Mouse (Mus musculus) heart, embryonic 15.5 days (tissue): ENCODE results near the gene Bcar1. TPM values are rescaled to one million over a fixed set of nuclear protein-coding genes. Genes with fewer than 3 reads are reported as not detected.
A peak's percentile ranks its signal among the peaks of the same experiment; 100 is the strongest.

ENCODE experiments used
- ATAC-seq: fragments of 200-750 bp; cut with Nextera tagmentation; replicated peaks from 2 replicates; pipeline ENCODE4 v1.8.0; 2017; ENCODE audit warnings: low read depth, moderate TSS enrichment; ENCODE audit not compliant: insufficient number of reproducible peaks, insufficient read depth, low FRiP score
- H3K27ac ChIP-seq: fragments of 300-500 bp; sonication (generic); 2 replicates; pipeline ENCODE4 v1.5.1; 2015; ENCODE audit warnings: mild to moderate bottlenecking, inconsistent platforms
- H3K27me3 ChIP-seq: fragments of 300-500 bp; sonication (generic); 2 replicates; pipeline ENCODE4 v1.6.1; 2015; ENCODE audit warnings: inconsistent platforms
- H3K36me3 ChIP-seq: fragments of 300-500 bp; sonication (generic); 2 replicates; pipeline ENCODE4 v1.6.1; 2015; ENCODE audit warnings: mild to moderate bottlenecking, inconsistent platforms
- H3K4me1 ChIP-seq: fragments of 300-500 bp; sonication (generic); replicated peaks from 2 replicates; pipeline ENCODE4 v1.6.1; 2015; ENCODE audit warnings: inconsistent platforms
- H3K4me2 ChIP-seq: fragments of 300-500 bp; sonication (generic); 2 replicates; pipeline ENCODE4 v1.6.1; 2015; ENCODE audit warnings: inconsistent platforms, mild to moderate bottlenecking, moderate library complexity
- H3K4me3 ChIP-seq: fragments of 300-500 bp; sonication (generic); 2 replicates; pipeline ENCODE4 v1.5.1; 2015; ENCODE audit warnings: mild to moderate bottlenecking, inconsistent platforms
- H3K9ac ChIP-seq: fragments of 300-500 bp; sonication (generic); 2 replicates; pipeline ENCODE4 v1.6.1; 2015; ENCODE audit warnings: mild to moderate bottlenecking, inconsistent platforms
- H3K9me3 ChIP-seq: fragments of 300-500 bp; sonication (generic); replicated peaks from 2 replicates; pipeline ENCODE4 v1.6.1; 2016; ENCODE audit warnings: inconsistent platforms
- WGBS: fragments of 180-500 bp; shearing (Covaris S2); methylation state at CpG from one replicate; pipeline ENCODE4 v1.1.7; 2015; ENCODE audit warnings: mixed read lengths; 5-methylcytosine and 5-hydroxymethylcytosine counted together
- polyA plus RNA-seq: library from polyadenylated mRNA; unstranded; fragments of >200 nt; fragmentation: Nextera tagmentation; extraction: Ambion mirVana; gene quantifications from 2 replicates; pipeline ENCODE4 v1.2.1, GENCODE M21; 2015

Bcar1 gene
- polyA plus RNA-seq, 1 experiment from 2014 or later: 40.1 TPM

DNA sequence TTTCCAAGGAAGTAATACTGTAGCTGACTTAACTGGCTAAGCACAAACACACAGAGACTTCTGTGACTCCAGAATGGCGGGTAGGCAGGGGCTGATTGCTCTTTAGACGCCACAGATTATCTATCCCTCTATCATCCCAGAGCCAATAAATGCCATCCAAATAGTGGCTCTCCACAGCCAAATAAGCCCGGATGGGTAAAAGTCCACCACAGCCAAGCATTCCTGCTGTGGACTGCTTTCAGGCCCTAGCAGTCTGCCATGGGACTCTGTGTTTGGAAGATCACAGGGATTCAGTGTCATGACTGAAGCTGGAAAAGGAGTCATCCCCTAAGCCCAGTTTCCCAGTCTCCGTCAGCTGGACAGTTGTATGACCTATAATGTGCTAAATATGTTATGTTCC lies 16.1 kb downstream of the Bcar1 start:
- H3K36me3 ChIP-seq: no peaks in the 10 kb centered on the region
- H3K9ac ChIP-seq: no peak overlapping the region; the same call in 1 of the 2 replicates
- ATAC-seq: no peak
- no peak overlapping the region; the same call in 1 of the 2 replicates for H3K4me2 ChIP-seq
- no peak overlapping the region for H3K4me3 ChIP-seq
- no peaks in the 10 kb centered on the region for H3K27me3 ChIP-seq
- peaks cover 78% of the 10 kb centered on the region for H3K4me1 ChIP-seq
- H3K27ac ChIP-seq: peak overlapping the region; percentile 92
- H3K9me3 ChIP-seq: no peaks in the 10 kb centered on the region
- 66% methylated on average over 4 of the region's 4 CpGs for WGBS

DNA sequence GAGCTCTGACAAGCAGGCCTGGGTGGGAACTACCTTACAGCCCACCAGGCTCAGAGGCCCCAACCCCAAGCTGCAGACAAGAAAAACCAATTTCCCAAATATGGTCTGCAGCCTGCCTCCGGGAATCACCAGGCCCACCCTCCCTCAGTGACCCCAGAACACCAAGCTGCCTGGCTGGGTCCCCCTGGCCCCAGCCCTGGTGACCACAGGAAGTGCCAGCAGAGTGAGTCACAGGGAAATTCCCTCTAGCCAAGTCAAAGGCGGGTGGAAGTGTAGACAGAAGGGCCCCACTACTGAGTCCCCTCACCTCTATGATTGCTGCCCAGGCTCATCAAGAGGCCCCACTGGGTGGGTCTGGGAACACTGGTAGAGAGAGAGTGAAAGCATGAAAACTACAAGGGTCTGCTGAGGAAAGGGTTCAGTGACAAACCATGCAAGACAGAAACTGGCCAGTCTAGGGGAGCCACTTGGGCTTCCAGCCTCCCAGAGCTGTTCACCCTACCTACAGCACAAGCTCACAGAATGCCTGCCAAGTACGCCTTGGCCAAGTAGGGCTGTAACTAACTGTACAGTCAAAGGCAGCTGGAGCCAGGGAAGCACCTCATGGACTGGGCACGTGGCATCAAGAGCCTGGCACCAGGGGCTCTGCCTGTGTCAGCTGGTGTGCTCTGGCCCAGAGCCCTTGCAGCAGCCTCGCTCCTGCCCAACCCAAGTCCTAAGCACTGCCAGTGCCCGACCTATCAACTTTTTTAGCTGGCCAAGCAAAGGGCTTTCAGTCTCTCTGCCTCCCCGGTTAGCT lies 17.3 kb downstream of the Bcar1 start:
- H3K27ac ChIP-seq: peak overlapping the region; percentile 92
- no peaks in the 10 kb centered on the region for H3K27me3 ChIP-seq
- H3K4me3 ChIP-seq: no peak overlapping the region
- H3K9me3 ChIP-seq: no peaks in the 10 kb centered on the region
- 21% methylated on average over 7 of the region's 7 CpGs for WGBS
- H3K36me3 ChIP-seq: no peaks in the 10 kb centered on the region
- peak overlapping the region; percentile 43 for H3K4me2 ChIP-seq
- H3K4me1 ChIP-seq: peaks cover 73% of the 10 kb centered on the region
- ATAC-seq: peak; percentile 86
- peak overlapping the region; percentile 43; the same call in 1 of the 2 replicates for H3K9ac ChIP-seq

DNA sequence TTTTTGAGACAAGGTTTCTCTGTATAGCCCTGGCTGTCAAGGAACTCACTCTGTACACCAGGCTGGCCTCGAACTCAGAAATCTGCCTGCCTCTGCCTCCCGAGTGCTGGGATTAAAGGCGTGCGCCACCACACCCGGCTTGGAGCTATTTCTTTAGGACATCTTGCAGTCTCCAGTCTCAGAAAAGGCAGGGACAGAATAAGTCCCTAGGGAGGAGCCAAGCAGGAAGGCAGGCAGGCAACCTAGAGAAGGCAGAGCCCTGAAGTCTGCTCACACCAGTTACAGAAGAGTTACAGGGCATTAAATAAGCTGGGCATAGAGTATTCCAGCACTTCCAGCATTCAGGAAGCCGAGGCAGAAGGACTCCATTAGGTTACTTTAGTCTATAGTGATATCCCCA lies 18.3 kb downstream of the Bcar1 start:
- WGBS: 87% methylated on average over 6 of the region's 6 CpGs

DNA sequence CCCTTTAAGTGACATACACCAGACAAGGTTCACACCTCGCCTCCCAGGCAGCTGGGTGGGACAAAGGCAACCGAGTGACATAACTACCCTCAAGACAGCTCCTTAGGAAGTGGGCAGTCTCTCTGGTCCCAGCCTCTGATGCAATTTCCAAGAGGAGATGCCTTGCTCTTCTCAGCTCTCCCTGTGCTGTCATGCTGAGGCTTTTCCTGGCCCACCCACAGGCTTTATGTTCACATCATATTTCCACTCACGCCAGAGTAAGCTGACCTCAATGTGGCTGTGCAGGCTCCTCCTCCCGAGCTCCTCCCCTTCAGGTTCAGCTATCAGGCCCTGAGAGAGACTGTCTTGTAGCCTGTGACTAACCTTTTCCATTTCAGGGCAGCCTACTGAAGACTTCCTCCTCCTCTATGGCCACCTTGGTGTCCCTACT lies 23.5 kb downstream of the Bcar1 start:
- no peak overlapping the region for H3K4me3 ChIP-seq
- peaks cover 73% of the 10 kb centered on the region for H3K4me1 ChIP-seq
- no peaks in the 10 kb centered on the region for H3K27me3 ChIP-seq
- ATAC-seq: no peak
- H3K4me2 ChIP-seq: no peak overlapping the region
- no peaks in the 10 kb centered on the region for H3K9me3 ChIP-seq
- peak overlapping the region; percentile 8 for H3K27ac ChIP-seq
- 36% methylated on average over 4 of the region's 4 CpGs for WGBS
- H3K36me3 ChIP-seq: peaks cover 22% of the 10 kb centered on the region
- no peak overlapping the region for H3K9ac ChIP-seq

More for the DNA sequence above, 18.3 kb downstream of the Bcar1 start:
- no peak overlapping the region for H3K4me2 ChIP-seq
- H3K27ac ChIP-seq: peak overlapping the region; percentile 36
- H3K4me1 ChIP-seq: peaks cover 72% of the 10 kb centered on the region
- H3K4me3 ChIP-seq: no peak overlapping the region
- no peak overlapping the region for H3K9ac ChIP-seq
- H3K36me3 ChIP-seq: peaks cover 7% of the 10 kb centered on the region
- ATAC-seq: no peak
- no peaks in the 10 kb centered on the region for H3K9me3 ChIP-seq
- no peaks in the 10 kb centered on the region for H3K27me3 ChIP-seq

DNA sequence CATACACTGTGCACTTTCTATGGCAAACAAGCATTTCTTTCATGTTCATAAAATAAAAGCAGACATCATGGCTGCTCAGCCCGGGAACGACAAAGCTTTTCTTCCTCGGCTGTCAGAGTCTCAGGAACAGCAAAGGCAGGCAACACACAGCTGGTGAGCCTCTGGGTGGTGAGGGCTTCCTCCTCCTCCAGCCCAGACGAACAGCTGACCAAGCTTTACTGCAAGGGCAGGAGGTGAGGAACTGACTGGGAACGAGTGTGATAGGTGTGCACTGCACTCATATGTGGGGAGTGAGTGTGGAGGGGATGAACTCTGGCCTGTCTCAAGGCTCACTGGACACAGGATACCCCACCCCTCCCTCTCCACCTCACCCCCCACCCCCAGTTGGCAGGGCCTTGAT lies 24.7 kb downstream of the Bcar1 start:
- Histone ChIP-seq H3K27ac (peak overlapping the region; percentile 99), H3K9me3 (no peaks in the 10 kb centered on the region), H3K36me3 (peaks cover 34% of the 10 kb centered on the region), H3K4me3 (no peak overlapping the region), H3K4me2 (no peak overlapping the region), H3K4me1 (peaks cover 66% of the 10 kb centered on the region), H3K9ac (no peak overlapping the region), H3K27me3 (no peaks in the 10 kb centered on the region)
- WGBS: 46% methylated on average over 5 of the region's 5 CpGs
- ATAC-seq: no peak

DNA sequence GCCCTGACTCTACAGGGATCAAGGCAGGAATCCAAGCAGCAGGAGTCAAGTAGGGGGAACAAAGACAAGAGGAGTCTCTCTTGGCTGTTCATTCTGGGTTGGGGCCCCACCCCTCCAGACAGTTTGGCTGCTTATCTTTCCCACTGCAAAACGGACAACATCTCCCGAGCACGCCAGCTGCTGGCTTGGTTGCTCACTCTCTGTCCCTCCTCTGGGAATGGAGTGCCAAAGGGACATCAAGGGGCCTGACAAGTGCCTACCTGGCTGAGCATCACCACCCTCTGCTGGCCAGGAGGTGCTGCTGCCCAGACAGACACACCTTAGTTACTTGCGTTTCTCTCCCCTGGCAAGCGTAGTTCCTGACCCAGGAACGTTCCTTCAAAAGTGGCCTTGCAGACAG lies 25.7 kb downstream of the Bcar1 start:
- H3K9ac ChIP-seq: peak overlapping the region; percentile 57; the same call in 1 of the 2 replicates
- peak overlapping the region; percentile 51 for H3K4me2 ChIP-seq
- 15% methylated on average over 6 of the region's 6 CpGs for WGBS
- ATAC-seq: no peak
- H3K4me3 ChIP-seq: no peak overlapping the region
- no peaks in the 10 kb centered on the region for H3K27me3 ChIP-seq
- no peaks in the 10 kb centered on the region for H3K9me3 ChIP-seq
- peak overlapping the region; percentile 99 for H3K27ac ChIP-seq
- peaks cover 45% of the 10 kb centered on the region for H3K36me3 ChIP-seq
- H3K4me1 ChIP-seq: peaks cover 64% of the 10 kb centered on the region

DNA sequence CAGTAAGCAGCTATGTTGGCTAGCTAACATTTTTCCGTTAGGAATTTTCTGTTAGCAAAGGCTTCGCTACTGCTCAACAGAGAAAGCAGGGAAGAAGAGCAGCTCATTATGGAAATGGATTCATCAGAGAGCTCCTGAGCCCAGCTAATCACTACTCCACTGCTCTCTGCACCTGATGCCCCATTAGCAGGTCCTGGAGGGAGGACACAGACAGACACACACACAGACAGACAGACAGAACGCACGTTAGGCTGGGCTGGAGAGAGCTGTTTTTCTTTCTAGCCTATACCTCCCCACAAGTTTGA lies 26.2 kb downstream of the Bcar1 start:
- Histone ChIP-seq H3K27me3 (no peaks in the 10 kb centered on the region), H3K4me2 (peak overlapping the region; percentile 51), H3K9me3 (no peaks in the 10 kb centered on the region), H3K4me3 (0 out of 2 replicates have a peak overlapping the region, but pooled peaks have one; percentile 5), H3K9ac (peak overlapping the region; percentile 57), H3K4me1 (peaks cover 68% of the 10 kb centered on the region), H3K27ac (peak overlapping the region; percentile 99), H3K36me3 (peaks cover 49% of the 10 kb centered on the region)
- 29% methylated on average over 4 of the region's 4 CpGs for WGBS
- no peak for ATAC-seq

DNA sequence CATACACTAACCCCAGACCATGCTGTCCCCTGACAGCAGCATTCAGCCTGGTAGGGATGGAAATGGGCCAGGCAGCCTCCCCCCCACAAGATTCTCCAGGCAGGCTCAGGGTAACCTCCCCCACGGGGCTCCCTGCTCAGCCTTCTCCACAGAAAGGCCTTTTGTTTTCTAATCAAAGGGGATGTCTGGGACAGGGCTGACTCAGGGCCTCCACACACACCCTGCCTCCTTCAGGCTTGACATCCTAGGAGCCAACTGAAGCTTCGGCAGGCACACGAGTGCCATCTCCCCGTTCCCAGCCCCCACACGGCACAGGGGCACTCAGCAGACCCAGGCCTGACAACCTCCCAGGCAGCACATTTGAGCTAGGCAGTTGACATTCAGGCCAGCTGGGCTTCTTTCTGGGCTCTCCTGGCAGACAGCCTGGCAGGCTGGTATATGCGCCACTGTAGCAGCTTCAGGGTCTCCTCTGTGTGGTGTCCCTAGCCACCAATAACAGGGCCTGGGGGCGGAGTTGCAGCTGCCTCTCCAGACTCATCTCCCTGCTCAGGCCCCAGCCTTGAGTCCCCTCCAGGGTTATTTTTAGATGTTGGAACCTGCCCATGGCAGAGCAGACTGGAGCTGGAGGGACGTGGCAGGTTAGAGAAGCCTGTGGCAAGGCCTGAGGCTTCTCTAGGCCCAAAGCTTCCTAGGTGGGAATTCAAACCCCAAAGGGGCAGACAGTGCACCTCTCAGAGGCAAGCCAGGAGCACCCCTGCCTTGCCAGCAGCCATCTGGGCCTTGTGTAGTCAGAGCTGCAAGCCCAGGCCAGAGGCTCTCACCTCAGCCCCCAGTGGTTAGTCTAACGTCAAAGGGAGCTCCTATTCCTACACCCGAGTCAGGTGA lies 26.8 kb downstream of the Bcar1 start:
- H3K27me3 ChIP-seq: no peaks in the 10 kb centered on the region
- WGBS: 19% methylated on average over 10 of the region's 10 CpGs
- H3K36me3 ChIP-seq: peaks cover 55% of the 10 kb centered on the region
- no peaks in the 10 kb centered on the region for H3K9me3 ChIP-seq
- peak overlapping the region; percentile 51 for H3K4me2 ChIP-seq
- H3K27ac ChIP-seq: peak overlapping the region; percentile 99
- peaks cover 68% of the 10 kb centered on the region for H3K4me1 ChIP-seq
- 0 out of 2 replicates have a peak overlapping the region, but pooled peaks have one; percentile 6 for H3K4me3 ChIP-seq
- H3K9ac ChIP-seq: peak overlapping the region; percentile 57
- peak; percentile 85 for ATAC-seq

DNA sequence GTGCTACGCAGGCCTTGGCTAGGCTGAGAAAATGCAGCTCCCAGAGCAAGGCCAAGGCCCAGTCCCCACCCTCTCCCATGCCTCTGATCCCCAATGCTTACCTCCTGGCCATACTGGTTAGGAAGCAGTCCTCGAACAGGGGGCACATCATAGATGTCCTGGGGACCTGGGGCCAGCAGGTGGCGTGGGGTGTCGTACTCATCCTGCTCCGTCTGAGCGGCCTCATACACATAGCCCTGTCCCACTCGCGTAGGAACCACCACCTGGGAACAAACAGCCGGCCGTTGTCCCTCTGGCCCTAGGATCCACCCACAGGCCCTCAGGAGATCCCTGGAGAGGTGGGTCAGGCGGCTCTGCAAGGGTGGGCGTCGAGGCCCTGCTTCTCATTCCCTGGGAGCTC lies 28.1 kb downstream of the Bcar1 start:
- peaks cover 63% of the 10 kb centered on the region for H3K36me3 ChIP-seq
- no peak overlapping the region for H3K4me2 ChIP-seq
- no peak overlapping the region for H3K9ac ChIP-seq
- H3K9me3 ChIP-seq: no peaks in the 10 kb centered on the region
- H3K4me3 ChIP-seq: no peak overlapping the region
- no peak for ATAC-seq
- 77% methylated on average over 13 of the region's 13 CpGs for WGBS
- H3K4me1 ChIP-seq: peaks cover 60% of the 10 kb centered on the region
- H3K27ac ChIP-seq: peak overlapping the region; percentile 99
- H3K27me3 ChIP-seq: no peaks in the 10 kb centered on the region

DNA sequence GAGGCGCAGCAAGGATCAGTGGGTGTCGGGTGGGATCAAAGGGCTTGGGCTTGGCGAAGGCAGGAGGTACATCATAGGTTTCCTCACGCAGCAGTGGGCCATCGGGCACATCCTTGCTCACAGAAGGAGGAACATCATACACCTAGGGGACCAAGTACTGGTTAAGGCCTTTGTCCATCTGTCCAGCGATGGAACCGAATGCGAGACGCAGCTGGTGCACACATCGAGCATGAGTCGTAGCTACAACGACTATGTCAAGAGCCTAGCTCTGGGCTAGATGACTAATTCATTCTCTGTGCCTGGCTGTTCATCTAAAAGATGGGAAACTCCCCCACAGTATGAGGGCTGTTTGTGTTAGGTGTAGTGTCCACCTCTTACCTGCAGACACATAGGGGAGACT lies 29.3 kb downstream of the Bcar1 start:
- H3K4me3 ChIP-seq: no peak overlapping the region
- no peaks in the 10 kb centered on the region for H3K27me3 ChIP-seq
- H3K4me1 ChIP-seq: peaks cover 49% of the 10 kb centered on the region
- WGBS: 91% methylated on average over 12 of the region's 12 CpGs
- H3K9ac ChIP-seq: no peak overlapping the region
- H3K9me3 ChIP-seq: no peaks in the 10 kb centered on the region
- peaks cover 60% of the 10 kb centered on the region for H3K36me3 ChIP-seq
- H3K4me2 ChIP-seq: no peak overlapping the region
- no peak for ATAC-seq
- no peak overlapping the region for H3K27ac ChIP-seq

DNA sequence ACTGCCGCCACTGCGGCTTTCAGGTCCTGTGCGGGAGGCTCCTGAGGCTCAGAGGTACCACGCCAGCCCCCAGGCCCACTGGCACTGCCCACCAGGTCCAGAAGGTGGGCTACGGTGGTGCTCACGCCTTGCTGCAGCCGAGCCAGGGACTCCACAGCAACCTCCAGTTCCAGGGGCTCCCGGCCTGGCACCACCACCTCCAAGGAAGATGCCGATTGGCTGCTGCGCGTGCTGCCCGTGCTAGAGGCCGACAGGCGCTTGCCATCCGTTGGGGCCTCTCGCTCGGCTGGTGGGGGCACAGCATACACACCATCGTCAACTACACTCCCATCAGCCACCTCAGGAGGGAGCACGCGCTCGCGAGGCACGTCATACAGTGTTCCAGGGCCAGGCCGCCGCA lies 29.8 kb downstream of the Bcar1 start:
- Histone ChIP-seq H3K27me3 (no peaks in the 10 kb centered on the region), H3K4me3 (no peak overlapping the region), H3K27ac (no peak overlapping the region), H3K9me3 (no peaks in the 10 kb centered on the region), H3K4me2 (no peak overlapping the region), H3K4me1 (peaks cover 45% of the 10 kb centered on the region), H3K36me3 (peaks cover 63% of the 10 kb centered on the region), H3K9ac (no peak overlapping the region)
- WGBS: 93% methylated on average over 25 of the region's 25 CpGs
- ATAC-seq: no peak
